Comparison of ENCODE assay signal across 8 mouse cellular contexts in genomic region chr16:16213761-16214305, GRCm38 (mm10). TPM values are rescaled to one million over a fixed set of nuclear protein-coding genes. Genes with fewer than 3 reads are reported as not detected.
DNase-seq lines count a peak whose midpoint lies in the region; ATAC-seq and TF ChIP-seq lines count a peak whose summit lies in the region.

No protein-coding gene starts in this region.

- no peaks in the 10 kb centered on the region for H3K27me3 ChIP-seq in C2C12 (ENCODE audit: control insufficient read depth, insufficient read depth, insufficient read length)
- peaks cover 20% of the 10 kb centered on the region for H3K27me3 ChIP-seq in limb, embryonic 11.5 days (ENCODE audit: control insufficient read depth, insufficient read depth, low read length)
- H3K27me3 ChIP-seq in stomach, embryonic 14.5 days (ENCODE audit: control insufficient read depth, insufficient read depth, low read length), result peaks cover 20% of the 10 kb centered on the region; the same call in 1 of the 2 replicates

- peak overlapping the region; percentile 98 for H3K4me2 ChIP-seq in limb, embryonic 11.5 days (ENCODE audit: low read depth, severe bottlenecking)
- H3K4me2 ChIP-seq in stomach, embryonic 14.5 days (replicated peaks; ENCODE audit: low read depth, low read length), result peak overlapping the region; percentile 90

- peak overlapping the region; percentile 55 for H3K4me3 ChIP-seq in C2C12 (ENCODE audit: insufficient read depth, poor library complexity, severe bottlenecking)
- peak overlapping the region; percentile 53 for H3K4me3 ChIP-seq in limb, embryonic 11.5 days (ENCODE audit: low read depth, low read length)
- H3K4me3 ChIP-seq in stomach, embryonic 14.5 days (ENCODE audit: low read depth, low read length), result peak overlapping the region; percentile 60

- H3K9ac ChIP-seq in limb, embryonic 11.5 days (ENCODE audit: low read length), result no peak overlapping the region
- H3K9ac ChIP-seq in stomach, embryonic 14.5 days (replicated peaks; ENCODE audit: low read depth, low read length), result peak overlapping the region; percentile 38; the same call in 1 of the 2 replicates

- WGBS in limb, embryonic 11.5 days, result 2% methylated on average over 17 of the region's 17 CpGs
- whole genome bisulfite sequencing in stomach, embryonic 14.5 days, result 2% methylated on average over 17 of the region's 17 CpGs

- peak overlapping the region; percentile 83 for H3ac ChIP-seq in C2C12 (ENCODE audit: control insufficient read depth, insufficient read length, low read depth)

- H3K9me3 ChIP-seq in limb, embryonic 11.5 days (ENCODE audit: control insufficient read depth, low read length), result no peaks in the 10 kb centered on the region
- no peaks in the 10 kb centered on the region for H3K9me3 ChIP-seq in stomach, embryonic 14.5 days (ENCODE audit: control insufficient read depth, low read depth, low read length)

- no peak overlapping the region for H3K27ac ChIP-seq in limb, embryonic 11.5 days (replicated peaks; ENCODE audit: low read depth, low read length)
- H3K27ac ChIP-seq in stomach, embryonic 14.5 days (ENCODE audit: low read length), result no peak overlapping the region; the same call in 1 of the 2 replicates

- peak; percentile 37 for ATAC-seq in granulocyte monocyte progenitor cell, adult 5-6 weeks (replicated peaks; ENCODE audit: poor library complexity, severe bottlenecking)
- ATAC-seq in limb, embryonic 11.5 days (ENCODE audit: insufficient number of reproducible peaks, low FRiP score, low TSS enrichment, low read depth), result no peak
- ATAC-seq in stomach, embryonic 14.5 days (ENCODE audit: insufficient number of reproducible peaks, insufficient read depth, low FRiP score, low read depth), result no peak

- H3K36me3 ChIP-seq in C2C12 (ENCODE audit: control insufficient read depth, insufficient read depth), result no peaks in the 10 kb centered on the region
- no peaks in the 10 kb centered on the region for H3K36me3 ChIP-seq in limb, embryonic 11.5 days (ENCODE audit: control insufficient read depth, insufficient read depth, low read length)
- H3K36me3 ChIP-seq in stomach, embryonic 14.5 days (ENCODE audit: control insufficient read depth, insufficient read depth, low read length), result no peaks in the 10 kb centered on the region

- H3K79me2 ChIP-seq in C2C12 (ENCODE audit: control insufficient read depth, insufficient read depth), result peaks cover 37% of the 10 kb centered on the region

- DNase-seq in CD4-positive, CD25-positive, alpha-beta regulatory T cell, adult 2 months (ENCODE audit: low read depth, low spot score), result peak; percentile 2
- no peak for DNase-seq in limb, embryonic 11.5 days (ENCODE audit: low spot score)
- no peak for DNase-seq in adrenal gland, postnatal 25 days
- DNase-seq in frontal cortex, postnatal 14 days (ENCODE audit: low spot score in 2 of 2), result no peak
- DNase-seq in cerebellum, adult 11 months, result no peak

- no peaks in the 10 kb centered on the region; the same call in 1 of the 2 replicates for H3K4me1 ChIP-seq in limb, embryonic 11.5 days (ENCODE audit: control insufficient read depth, insufficient read depth, low read length)
- H3K4me1 ChIP-seq in stomach, embryonic 14.5 days (ENCODE audit: control insufficient read depth, insufficient read depth, low read length), result peaks cover 7% of the 10 kb centered on the region; the same call in 1 of the 2 replicates

- H3K79me3 ChIP-seq in C2C12 (ENCODE audit: low read depth), result peaks cover 14% of the 10 kb centered on the region

- TF ChIP-seq CTCF in C2C12 (IDR thresholded peaks at IDR 0.05; ENCODE audit: control insufficient read depth, insufficient read depth, insufficient read length), result no peak

TF ChIP-seq in C2C12, 6 proteins besides CTCF, POLR2A, EP300 and RAD21:
- TF ChIP-seq MAX (IDR thresholded peaks at IDR 0.05) (no peak), MYOG (IDR thresholded peaks at IDR 0.05; ENCODE audit: control insufficient read depth, extremely low read depth, insufficient read length) (no peak), MYOD1 (IDR thresholded peaks at IDR 0.05; ENCODE audit: control insufficient read depth, insufficient read length, low read depth) (no peak), FOSL1 (IDR thresholded peaks at IDR 0.05; ENCODE audit: insufficient read depth, low read length, poor library complexity, severe bottlenecking) (no peak), CEBPB (IDR thresholded peaks at IDR 0.05; ENCODE audit: low read depth) (no peak), USF1 (IDR thresholded peaks at IDR 0.05; ENCODE audit: low read depth) (no peak)
TF ChIP-seq in C2C12: peak in this region for 0.

RNA-seq across cellular contexts. Expression of gene Pkp2, which starts 0.7 kb away (rescaled TPM):
- polyA plus RNA-seq in C2C12 (2012; fragmentation: generic; extraction: Trizol), result 30.0 TPM
- not detected in 2 replicates for total RNA-seq in granulocyte monocyte progenitor cell, adult 5-6 weeks (2014; fragmentation: Nextera tagmentation)
- total RNA-seq in granulocyte monocyte progenitor cell, adult 5-6 weeks (2017), result 0.13 TPM in 1 of 2 replicates, not detected in the other
- 0.79 and 0.99 TPM in 2 replicates for polyA plus RNA-seq in limb, embryonic 11.5 days (2014; fragmentation: Nextera tagmentation; extraction: Ambion mirVana)
- polyA plus RNA-seq in stomach, embryonic 14.5 days (2014; fragmentation: Nextera tagmentation; extraction: Ambion mirVana), result 9.9 and 13.5 TPM in 2 replicates
- total RNA-seq in adrenal gland, postnatal 25 days (2021), result 2.0 and 2.2 TPM in 2 replicates
